Mouse (Mus musculus) heart, postnatal 14 days (tissue): ENCODE results near the gene Foxc1. TPM values are rescaled to one million over a fixed set of nuclear protein-coding genes. Genes with fewer than 3 reads are reported as not detected.

Source experiments
- DNase-seq, 2 experiments: peaks; one replicate each; pipeline ENCODE4 v3.0.0; 2021 to 2022
- intact Hi-C: fragments of 180-260 bp; cut with DNase I; formaldehyde crosslinking; loops from one replicate; pipeline ENCODE4 v1.15.1; 2025
- total RNA-seq, 2 experiments: library from RNA; stranded (reverse); gene quantifications; 2 replicates each; pipeline ENCODE4 v1.2.3; 2021

Foxc1 gene
- total RNA-seq, 2 experiments from 2014 or later = 4.8 to 7.0 TPM

- DNase-seq = no peak
Observed at GRCm38 (mm10) chr13:31803166-31804093, 3.0 kb upstream of the Foxc1 start.

GRCm38 (mm10) chr13:31804571-31804970, 1.9 kb upstream of the Foxc1 start:
- intact Hi-C loops = loop anchor here (5.0 to 10.0 kb wide), 2 partner anchors 688 to 800 kb away; no protein-coding TSS in a partner anchor
- no peak for DNase-seq

More at GRCm38 (mm10) chr13:31803166-31804093, 3.0 kb upstream of the Foxc1 start:
- intact Hi-C loops = loop anchor here (5.0 to 10.0 kb wide), 2 partner anchors 689 to 801 kb away; no protein-coding TSS in a partner anchor

DNA sequence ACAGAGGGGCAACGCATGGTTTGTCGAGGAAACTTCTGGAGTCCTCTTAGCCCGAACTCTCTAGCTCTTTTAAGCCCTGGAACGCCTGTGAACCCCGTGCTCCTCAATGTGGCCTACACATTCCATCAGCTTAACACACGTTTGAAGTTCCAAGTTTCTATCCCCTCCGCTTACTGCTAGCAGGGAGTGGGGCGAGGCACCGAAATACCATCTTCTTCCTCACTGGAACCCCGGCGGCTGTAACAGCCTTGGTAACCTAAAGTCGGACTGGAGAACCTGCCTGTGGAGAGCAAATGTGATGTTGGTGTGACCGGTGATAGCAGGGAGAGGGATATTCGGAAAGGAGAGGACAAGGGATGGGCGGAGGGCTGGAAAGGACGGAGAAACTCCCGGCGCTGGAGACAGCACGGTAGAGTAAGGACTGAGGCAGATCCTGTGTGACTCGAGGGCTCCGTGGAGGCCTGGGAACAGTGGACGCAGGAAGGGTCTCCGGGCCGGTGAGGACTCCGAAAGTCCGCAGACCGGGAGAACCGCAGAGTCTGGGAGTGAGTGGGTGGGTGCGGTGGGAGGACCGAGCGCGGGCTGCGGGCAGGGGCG, 504 bp upstream of the Foxc1 start:
- DNase-seq = no peak
- intact Hi-C loops = loop anchor here (5.0 to 10.0 kb wide), 2 partner anchors 211 to 799 kb away; no protein-coding TSS in a partner anchor

DNA sequence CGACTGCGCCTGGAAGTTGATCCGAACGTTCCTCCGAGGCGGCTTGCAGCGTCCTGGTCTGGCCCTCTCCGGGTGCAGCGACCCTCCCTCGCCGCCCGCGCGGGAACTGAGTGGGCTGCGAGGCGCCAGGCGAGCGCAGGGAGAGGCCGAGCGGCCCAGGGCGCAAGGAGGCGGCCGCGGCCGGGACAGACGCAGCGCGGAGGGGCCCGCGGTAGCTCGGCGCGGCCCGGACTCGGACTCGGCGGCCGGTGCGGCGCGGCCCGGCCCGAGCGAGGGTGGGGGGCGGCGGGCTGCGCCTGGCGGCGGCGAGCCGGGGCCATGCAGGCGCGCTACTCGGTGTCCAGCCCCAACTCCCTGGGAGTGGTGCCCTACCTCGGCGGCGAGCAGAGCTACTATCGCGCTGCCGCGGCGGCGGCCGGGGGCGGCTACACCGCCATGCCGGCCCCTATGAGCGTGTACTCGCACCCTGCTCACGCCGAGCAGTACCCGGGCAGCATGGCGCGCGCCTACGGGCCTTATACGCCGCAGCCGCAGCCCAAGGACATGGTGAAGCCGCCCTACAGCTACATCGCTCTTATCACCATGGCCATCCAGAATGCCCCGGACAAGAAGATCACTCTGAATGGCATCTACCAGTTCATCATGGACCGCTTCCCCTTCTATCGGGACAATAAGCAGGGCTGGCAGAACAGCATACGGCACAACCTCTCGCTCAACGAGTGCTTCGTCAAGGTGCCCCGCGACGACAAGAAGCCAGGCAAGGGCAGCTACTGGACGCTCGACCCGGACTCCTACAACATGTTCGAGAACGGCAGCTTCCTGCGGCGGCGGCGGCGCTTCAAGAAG, 680 bp downstream of the Foxc1 start:
- intact Hi-C loops = loop anchor here (5.0 to 10.0 kb wide), 2 partner anchors 210 to 798 kb away; no protein-coding TSS in a partner anchor
- peak; percentile 52 to 55 for DNase-seq

DNA sequence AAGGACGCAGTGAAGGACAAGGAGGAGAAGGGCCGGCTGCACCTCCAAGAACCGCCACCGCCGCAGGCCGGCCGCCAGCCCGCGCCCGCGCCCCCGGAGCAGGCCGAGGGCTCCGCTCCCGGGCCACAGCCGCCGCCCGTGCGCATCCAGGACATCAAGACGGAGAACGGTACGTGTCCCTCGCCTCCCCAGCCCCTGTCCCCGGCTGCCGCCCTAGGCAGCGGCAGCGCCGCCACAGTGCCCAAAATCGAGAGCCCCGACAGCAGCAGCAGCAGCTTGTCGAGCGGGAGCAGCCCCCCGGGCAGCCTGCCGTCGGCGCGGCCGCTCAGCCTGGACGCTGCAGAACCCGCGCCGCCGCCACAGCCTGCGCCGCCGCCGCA, 1.3 kb downstream of the Foxc1 start:
- intact Hi-C loops = loop anchor here (5.0 to 10.0 kb wide), 2 partner anchors 210 to 797 kb away; no protein-coding TSS in a partner anchor
- DNase-seq = peak; percentile 39 to 45

DNA sequence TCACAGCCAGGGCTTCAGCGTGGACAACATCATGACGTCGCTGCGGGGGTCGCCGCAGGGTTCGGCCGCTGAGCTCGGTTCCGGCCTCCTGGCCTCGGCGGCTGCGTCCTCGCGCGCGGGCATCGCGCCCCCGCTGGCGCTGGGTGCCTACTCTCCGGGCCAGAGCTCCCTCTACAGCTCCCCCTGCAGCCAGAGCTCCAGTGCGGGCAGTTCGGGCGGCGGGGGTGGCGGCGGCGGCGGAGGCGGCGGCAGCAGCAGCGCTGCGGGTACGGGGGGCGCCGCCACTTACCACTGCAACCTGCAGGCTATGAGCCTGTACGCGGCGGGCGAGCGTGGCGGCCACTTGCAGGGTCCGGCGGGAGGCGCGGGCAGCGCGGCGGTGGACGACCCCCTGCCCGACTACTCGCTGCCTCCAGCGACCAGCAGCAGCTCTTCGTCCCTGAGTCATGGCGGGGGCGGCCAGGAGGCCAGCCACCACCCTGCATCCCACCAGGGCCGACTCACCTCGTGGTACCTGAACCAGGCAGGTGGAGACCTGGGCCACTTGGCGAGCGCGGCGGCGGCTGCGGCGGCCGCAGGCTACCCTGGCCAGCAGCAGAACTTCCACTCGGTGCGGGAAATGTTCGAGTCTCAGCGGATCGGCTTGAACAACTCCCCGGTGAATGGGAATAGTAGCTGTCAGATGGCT, 1.8 kb downstream of the Foxc1 start:
- intact Hi-C loops = loop anchor here (5.0 to 10.0 kb wide), 2 partner anchors 209 to 797 kb away; no protein-coding TSS in a partner anchor
- peak; percentile 69 to 75 for DNase-seq

DNA sequence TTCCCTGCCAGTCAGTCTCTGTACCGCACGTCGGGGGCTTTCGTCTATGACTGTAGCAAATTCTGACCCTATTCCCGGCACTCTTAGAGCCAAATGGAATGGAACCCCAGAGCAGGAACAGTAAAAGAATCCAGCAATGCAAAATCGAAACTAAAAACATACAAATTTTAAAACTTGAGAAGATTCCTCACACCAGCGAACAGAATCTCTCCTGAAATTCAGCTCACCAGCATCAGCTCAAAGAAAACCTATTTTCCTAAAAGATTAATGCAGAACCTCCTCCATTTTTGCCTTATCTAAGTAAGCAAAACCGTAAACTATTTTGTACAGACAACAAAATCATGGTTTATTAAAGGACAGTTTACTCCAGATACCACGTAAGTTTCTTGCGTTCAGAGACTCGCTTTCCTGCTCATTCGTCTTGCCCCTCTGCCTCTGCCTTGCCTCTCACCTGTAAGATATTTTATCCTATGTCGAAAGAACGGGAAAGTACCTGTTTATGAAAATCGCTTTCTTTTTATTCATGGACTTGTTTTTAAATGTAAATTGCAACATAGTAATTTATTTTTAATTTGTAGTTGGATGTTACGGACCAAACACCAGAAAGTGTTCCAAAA, 2.5 kb downstream of the Foxc1 start:
- intact Hi-C loops = loop anchor here (5.0 to 10.0 kb wide), 2 partner anchors 208 to 796 kb away; no protein-coding TSS in a partner anchor
- no peak for DNase-seq

DNA sequence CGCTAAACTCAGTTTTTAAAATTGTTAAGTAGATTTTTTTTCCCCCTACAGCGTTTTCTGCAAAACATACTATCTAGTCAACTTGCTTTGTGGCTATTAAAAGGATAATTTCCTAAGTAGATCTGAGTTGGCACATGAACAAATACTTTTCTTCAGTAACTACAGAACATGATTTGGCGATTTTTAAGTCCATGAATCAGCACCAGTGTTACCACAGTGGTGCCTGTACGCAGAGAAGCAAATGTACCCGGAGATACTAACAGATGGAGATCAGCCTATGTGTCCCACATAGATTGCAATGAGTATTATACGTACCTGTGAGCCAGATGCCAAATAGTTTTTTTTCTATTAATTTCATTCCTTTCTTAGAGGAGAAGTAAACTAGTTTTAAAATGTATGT, 3.3 kb downstream of the Foxc1 start:
- DNase-seq = no peak
- intact Hi-C loops = loop anchor here (5.0 to 10.0 kb wide), 2 partner anchors 208 to 795 kb away; no protein-coding TSS in a partner anchor

DNA sequence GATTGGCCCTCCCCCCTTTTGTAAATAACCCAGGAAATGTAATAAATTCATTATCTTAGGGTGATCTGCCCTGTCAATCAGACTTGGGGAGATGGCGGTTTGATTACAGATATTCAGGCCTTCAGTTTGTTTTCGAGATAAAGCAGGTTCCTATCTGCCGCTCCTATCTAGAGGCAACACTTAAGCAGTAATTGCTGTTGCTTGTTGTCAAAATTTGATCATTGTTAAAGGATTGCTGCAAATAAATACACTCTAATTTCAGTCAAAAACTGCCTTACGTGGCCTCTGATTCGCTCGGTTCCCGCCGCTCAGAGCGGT, 3.9 kb downstream of the Foxc1 start:
- intact Hi-C loops = no loop called here
- DNase-seq = no peak

DNA sequence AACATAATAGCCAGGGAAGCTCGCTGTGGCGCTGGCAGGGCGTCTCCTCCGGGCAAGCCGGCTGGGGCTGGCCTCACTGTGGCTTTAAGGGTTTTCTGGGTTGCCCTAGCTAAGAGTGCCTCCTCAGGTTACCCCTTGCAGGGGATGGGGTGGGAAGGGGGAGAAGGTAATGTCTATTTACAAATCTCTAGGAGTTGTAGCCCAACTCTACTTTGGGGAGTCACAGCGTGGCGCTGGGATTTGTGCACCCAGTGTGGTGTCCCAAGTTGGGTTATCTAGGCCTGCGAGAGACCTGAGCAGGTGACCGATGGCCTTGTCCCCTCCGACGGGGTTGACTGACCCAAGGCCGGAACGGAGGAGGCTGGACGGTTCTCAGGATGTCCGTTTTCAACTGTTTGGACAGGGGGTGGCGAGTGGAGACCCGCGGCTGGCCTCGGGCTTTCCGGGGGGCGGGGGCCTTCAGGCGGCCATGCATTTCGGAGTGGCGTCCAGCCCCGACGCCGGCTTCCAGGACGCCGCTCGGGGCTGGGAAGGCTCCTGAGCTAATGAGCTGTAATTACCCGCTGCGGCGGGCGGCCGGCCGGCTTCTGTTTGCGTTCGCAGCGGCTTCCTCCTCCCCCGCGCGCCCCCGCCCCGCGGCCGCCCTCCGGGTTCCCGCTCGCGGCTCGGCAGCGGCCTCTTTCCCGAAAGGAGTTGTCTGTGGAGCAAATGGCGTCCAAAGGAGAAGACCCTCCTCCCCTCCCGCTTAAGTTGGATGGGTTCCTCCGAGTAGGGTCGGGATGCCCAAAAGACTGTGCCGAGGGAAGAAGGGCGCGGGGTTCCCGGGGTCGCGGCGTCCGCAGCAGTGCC, 4.5 kb downstream of the Foxc1 start:
- intact Hi-C loops = no loop called here
- DNase-seq = peak; percentile 41 to 54

DNA sequence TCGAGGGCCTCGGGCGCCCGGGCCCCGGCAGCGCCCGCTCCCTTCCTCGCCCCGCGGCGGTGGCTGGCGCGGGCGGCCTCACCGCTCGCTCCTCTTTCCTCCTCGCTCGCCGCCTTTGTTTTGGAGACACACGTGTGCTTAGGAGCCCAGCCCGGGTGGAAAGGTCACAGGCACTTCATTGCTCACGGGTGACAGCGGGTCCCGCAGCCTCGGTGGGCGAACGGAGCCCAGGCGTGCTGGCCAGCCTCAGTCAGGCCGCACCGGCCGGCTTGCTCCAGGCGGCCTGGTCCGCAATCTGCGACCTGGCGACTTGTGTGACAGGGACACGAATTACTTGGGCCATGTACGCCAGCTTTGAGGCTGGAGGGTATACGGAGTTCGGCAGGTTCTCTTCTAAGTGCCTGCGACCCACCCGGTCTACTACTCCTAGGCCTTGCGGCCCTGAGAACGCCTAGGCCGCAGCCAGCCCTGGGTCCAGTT, 5.1 kb downstream of the Foxc1 start:
- intact Hi-C loops = no loop called here
- peak in 1 of 2 experiments; percentile 23 for DNase-seq

- no peak for DNase-seq
- intact Hi-C loops = no loop called here
Observed at GRCm38 (mm10) chr13:31812701-31813100, 6.3 kb downstream of the Foxc1 start.

GRCm38 (mm10) chr13:31815383-31816003, 9.1 kb downstream of the Foxc1 start:
- no peak for DNase-seq
- intact Hi-C loops = no loop called here

DNA sequence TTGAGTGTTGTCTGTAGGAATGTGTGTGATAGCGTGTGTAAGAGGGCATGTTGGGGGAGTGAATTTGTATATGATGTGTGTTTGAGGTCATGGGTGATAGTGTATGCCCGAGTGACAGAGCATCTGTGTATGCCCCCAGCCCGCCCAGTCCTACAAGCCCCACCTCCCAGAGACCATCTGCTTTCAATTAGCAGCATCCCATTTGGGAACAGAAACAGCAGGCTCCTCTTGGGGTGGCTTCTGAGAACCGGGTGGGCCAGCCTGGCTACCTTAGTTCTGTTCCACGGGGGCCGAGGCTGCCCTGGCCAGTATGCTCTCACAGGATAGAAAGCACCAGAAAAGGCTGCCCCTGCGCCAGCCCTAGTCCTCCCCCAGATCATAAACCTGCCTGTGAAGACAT, 11.9 kb downstream of the Foxc1 start:
- intact Hi-C loops = no loop called here
- no peak for DNase-seq

DNA sequence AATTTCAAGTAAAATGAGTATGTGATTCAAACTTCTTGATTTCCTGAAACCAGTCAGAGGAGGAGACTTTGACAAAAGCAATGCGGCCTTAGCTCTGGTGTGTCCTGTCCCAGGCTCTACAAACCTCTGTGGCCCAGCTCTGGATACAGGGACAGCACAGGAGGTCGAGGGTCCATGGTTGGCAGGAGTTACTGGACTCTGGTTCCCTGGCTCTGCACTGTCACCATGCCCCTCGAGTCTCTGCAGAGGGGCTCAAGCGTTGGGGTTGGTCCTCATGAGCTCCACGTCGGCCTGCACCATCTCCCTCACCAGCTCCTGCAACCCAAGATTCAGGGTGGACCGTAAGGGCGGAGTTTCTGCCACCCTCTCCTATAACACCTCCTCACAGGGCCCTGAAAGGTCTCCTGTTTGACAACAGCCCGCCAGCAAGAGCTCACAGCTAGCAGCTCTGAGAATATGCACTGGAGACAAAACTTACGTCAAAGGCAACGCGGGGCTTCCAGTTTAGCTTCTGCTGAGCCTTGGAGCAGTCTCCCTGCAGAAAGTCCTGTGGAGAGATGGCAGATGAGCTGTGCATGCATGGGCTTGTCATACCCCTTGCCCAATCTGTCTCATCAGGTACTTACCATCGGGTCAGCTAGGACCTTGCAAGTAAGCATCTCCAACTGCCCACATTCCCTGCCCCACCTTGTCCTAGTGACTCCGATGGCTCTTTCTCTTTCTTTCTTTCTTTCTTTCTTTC, 13.4 kb downstream of the Foxc1 start:
- intact Hi-C loops = no loop called here
- no peak for DNase-seq

- intact Hi-C loops = no loop called here
Observed at GRCm38 (mm10) chr13:31820587-31821017, 14.2 kb downstream of the Foxc1 start.

DNA sequence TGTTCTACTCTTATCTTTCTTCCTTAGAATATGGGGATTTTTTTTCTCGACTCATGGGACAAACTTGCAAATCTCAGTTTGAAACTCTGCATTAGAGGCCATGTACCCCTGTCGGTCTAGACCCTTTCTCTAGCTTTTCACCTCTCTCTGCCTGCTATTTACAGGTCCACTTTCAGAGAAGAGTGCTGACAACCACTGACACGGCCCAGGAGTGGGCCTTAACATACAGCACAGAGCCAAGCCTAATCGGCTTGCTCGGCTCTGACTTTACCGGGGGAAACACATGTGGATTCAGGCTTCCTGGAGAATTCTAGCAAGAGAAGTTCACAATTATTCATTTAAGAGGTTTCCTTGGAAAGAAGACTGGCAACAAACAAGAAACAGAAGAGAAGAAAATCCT, 14.6 kb downstream of the Foxc1 start:
- peak in 1 of 2 experiments; percentile 27 for DNase-seq
- intact Hi-C loops = no loop called here

More at GRCm38 (mm10) chr13:31820587-31821017, 14.2 kb downstream of the Foxc1 start:
- peak; percentile 49 to 65 for DNase-seq
